Mouse (Mus musculus): ENCODE measurements around the gene Rcvrn.

DNA sequence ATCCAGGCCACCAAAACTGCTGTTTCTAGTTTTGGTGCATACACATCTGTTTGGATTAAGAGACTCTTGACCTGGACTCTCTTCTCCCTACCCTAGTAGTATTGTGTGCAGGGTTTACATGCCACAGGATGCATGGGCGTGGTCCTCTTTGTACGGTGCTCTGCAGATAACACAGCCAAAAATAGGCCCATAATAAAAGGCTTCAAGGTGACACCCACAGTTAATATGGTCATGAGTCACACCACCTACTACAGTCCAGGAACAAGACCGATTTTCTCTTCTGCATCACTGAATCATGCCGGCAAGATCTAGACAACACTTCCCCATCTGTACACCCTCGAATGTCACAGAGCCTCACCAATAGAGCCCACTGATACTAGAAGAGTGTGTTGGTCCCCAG, 26.4 kb downstream of the Rcvrn start:
- TF ChIP-seq POLR2A (IDR thresholded peaks at IDR 0.05; ENCODE audit: borderline replicate concordance, low read depth, low read length) (no peak), CTCF (IDR thresholded peaks at IDR 0.05; ENCODE audit: low read depth, low read length) (no peak)

All from bone marrow macrophage, adult 2 months (primary cell).